Mouse (Mus musculus) embryo, embryonic 10 days (tissue): ENCODE measurements around the gene Ptger2.

ENCODE experiments used
- DNase-seq: peaks from one replicate; pipeline ENCODE4 v3.0.0-alpha.2; 2015; ENCODE audit warnings: low spot score

Ptger2 gene

DNA sequence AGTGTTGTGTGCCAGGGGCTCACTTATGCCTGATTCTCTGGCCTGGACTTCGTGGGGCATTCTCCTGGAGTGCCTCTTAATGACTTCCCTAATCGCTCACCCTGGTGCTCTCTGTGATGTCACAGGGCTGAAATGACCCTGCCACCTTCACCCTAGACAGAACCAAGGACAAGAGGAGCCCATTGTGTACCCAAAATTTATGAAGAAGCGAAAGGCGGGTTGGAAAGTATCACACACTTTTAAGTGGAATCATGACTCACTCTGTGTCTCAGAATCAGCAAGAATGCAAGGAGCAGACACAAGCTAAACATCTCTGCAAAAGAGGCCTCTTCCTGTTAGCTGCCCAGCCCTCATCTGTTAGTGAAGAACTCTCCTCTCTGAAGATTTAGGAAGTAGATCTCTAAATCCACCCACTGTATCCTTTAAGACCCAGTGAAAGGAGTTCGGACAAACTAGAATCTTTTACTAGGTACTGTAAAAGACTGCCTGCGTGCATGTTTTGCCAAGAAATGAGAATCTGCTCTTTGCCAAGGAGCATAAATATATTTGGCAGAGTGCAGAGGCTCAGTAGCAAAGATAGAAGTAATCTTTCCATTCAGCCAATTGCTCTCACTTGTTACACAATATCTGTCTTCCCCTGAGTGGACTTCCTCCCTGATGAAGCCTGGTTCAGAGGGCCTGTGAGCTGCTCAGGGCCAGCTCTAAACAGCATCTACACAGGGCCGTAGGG is 61.9 kb downstream of the Ptger2 start:
- no peak for DNase-seq

DNA sequence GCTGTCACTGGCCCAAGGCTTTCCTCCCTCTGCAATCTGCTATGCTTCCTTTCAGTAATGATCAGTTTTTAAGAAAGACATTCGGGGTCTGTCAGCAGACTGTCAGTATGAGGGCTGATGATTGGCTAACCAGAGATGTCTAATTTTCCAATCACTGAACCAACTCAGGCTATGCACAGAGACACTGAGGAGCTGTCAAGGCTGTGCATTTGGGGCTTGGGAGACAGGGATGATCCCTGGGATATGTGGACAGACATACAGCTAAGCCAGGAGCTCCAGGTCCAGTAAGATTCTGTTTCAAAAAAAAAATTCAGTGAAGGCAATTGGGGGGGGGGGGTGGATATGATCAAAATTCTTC is 62.4 kb downstream of the Ptger2 start:
- no peak for DNase-seq

DNA sequence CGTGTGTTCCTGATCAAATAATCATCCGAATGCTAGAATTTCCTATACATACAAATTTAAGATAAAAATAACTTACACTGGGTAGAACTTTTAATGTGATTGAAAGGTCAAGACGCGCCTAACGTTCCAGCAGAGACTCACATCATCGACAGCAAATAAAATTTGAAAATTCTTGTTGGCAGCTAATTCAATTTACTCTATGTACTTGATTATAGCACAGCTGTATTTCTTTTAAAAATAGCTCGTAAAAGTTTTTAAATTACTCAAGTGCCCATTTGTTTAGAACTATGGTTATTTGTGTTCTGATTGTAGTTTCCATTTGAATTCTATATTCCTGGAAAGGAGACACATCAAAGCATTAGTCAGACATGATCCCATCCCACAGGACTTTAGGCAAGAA is 63.1 kb downstream of the Ptger2 start:
- no peak for DNase-seq
